Mouse (Mus musculus) olfactory bulb, adult 2 months (tissue): ENCODE measurements at regions not wholly inside any gene's neighbourhood (a gene's known extent, or its start where the extent isn't known, plus 50 kb on each side); places are given as distances from the start of the nearest gene placed in this dataset.

Experiments used
- H3K27ac ChIP-seq: fragments of 200-500 bp; 2 replicates; pipeline ENCODE4 v1.5.1; 2012; ENCODE audit warnings: low read depth, low read length; ENCODE audit not compliant: insufficient read depth
- H3K4me1 ChIP-seq: fragments of 200-500 bp; 2 replicates; pipeline ENCODE4 v1.6.1; 2012; ENCODE audit warnings: low read length; ENCODE audit not compliant: control insufficient read depth, insufficient read depth
- H3K4me3 ChIP-seq: fragments of 200-500 bp; 2 replicates; pipeline ENCODE4 v1.5.1; 2012; ENCODE audit warnings: mild to moderate bottlenecking, low read depth, low read length, moderate library complexity; ENCODE audit not compliant: insufficient read depth
- CTCF ChIP-seq: fragments of 200-500 bp; IDR thresholded peaks from 2 replicates; pipeline ENCODE4 v1.5.1; 2012; ENCODE audit warnings: low read depth, mild to moderate bottlenecking, low read length, moderate library complexity; ENCODE audit not compliant: insufficient read depth
- POLR2A ChIP-seq: fragments of 200-500 bp; IDR thresholded peaks from 2 replicates; pipeline ENCODE4 v1.6.1; 2012; ENCODE audit warnings: mild to moderate bottlenecking, low read depth, low read length, moderate library complexity; ENCODE audit not compliant: insufficient read depth
- WGBS: fragments of 180-500 bp; shearing (Covaris S2); methylation state at CpG from one replicate; pipeline ENCODE4 v1.1.7; 2018; 5-methylcytosine and 5-hydroxymethylcytosine counted together

DNA sequence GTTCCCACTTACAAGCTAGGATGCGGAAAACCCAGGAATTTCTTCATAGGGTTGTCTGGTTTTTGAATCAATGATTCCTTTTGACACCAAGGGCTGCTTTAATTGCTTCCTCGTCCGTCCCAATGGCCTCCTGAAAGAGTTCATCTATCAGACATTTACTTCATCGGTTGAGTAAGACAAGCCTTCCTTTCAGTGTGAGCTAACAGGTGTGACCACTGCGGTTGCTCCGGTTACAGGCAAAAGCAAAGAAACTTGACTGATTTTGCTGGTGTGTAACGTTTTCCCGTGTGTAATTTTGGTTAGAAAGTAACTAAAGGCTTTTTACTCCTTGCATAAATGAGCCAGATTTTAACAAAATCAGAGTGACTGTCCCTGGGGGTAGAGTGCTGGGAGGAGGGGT lies 99.6 kb upstream of the Rnaseh2b start:
- 58% methylated on average over 8 of the region's 8 CpGs for WGBS
- Histone ChIP-seq H3K4me3 (no peak overlapping the region), H3K4me1 (no peaks in the 10 kb centered on the region), H3K27ac (no peak overlapping the region)
- no peak for TF ChIP-seq POLR2A
- no peak for TF ChIP-seq CTCF

- no peak overlapping the region for H3K4me3 ChIP-seq
- H3K27ac ChIP-seq, result no peak overlapping the region
- WGBS, result 65% methylated on average over 4 of the region's 4 CpGs
- no peaks in the 10 kb centered on the region for H3K4me1 ChIP-seq
- TF ChIP-seq POLR2A, result no peak
- TF ChIP-seq CTCF, result no peak
These were observed 99.0 kb upstream of the Rnaseh2b start for GRCm38 (mm10) chr14:62193371-62193770.

- Histone ChIP-seq H3K4me1 (no peaks in the 10 kb centered on the region), H3K27ac (no peak overlapping the region), H3K4me3 (no peak overlapping the region)
- TF ChIP-seq POLR2A (no peak), CTCF (no peak)
- 58% methylated on average over 4 of the region's 4 CpGs for WGBS
These were observed 95.6 kb upstream of the Rnaseh2b start for GRCm38 (mm10) chr14:62196776-62197175.

DNA sequence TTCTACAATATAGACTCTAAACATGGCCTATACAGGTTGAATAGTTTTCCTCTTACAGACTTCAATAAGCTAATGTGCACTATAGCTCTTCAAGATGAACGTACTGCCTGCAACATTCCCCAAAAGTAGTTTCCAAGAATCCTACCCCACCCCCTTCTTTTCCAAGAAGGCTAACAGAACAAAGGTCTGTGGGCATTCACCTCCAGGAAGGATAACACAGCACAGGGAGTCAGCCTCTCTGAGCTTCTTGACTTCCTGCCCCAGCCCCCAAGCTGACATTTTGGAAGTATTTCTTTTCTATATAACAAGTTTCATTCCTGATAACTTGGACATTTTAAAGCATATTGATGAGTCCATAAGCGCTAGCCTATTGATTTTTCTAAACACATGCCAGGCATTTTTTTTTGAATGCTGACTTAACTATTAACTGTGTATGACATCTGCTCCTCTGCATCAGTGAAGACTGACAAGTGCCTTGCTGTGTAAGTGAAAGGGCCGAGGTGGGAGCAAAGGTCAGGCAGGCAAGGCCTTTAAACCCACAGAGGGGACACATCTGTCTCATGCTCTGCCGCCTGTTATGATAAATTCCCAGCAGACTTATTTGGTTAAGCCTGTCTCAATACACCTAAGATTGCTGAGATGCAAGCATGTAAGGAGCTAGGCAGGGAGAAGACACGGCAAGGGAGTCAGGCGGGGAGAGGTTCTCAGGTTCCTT lies 93.8 kb upstream of the Rnaseh2b start:
- WGBS, result 92% methylated on average over 6 of the region's 6 CpGs
- Histone ChIP-seq H3K27ac (no peak overlapping the region), H3K4me1 (no peaks in the 10 kb centered on the region), H3K4me3 (no peak overlapping the region)
- TF ChIP-seq POLR2A, result no peak
- TF ChIP-seq CTCF, result no peak

DNA sequence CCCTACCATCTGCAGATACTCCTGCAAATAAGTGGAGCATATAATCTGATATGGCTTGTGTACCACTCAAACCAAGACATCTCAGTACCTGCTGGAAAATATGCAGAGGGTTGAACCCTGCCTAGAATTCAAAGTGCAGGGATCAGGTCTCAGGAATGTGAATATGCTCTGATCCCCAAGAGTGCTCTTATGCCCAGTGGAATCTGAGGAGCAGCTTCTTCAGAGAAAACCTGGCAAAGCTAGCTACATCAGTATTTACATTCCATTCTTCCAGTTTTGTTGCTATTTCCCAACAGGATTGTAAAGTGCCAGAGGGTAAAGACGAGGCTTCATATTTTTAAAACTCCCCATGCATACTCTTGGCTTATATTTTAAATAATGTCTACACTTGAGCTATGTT lies 77.3 kb upstream of the Rnaseh2b start:
- H3K4me3 ChIP-seq, result no peak overlapping the region
- TF ChIP-seq CTCF (no peak), POLR2A (no peak)
- H3K27ac ChIP-seq, result no peak overlapping the region
- H3K4me1 ChIP-seq, result no peaks in the 10 kb centered on the region
- 81% methylated on average over 1 of the region's 1 CpGs for WGBS

- Histone ChIP-seq H3K4me1 (no peaks in the 10 kb centered on the region), H3K27ac (no peak overlapping the region), H3K4me3 (no peak overlapping the region)
- TF ChIP-seq CTCF (no peak), POLR2A (no peak)
- 97% methylated on average over 1 of the region's 1 CpGs for WGBS
These were observed 75.4 kb upstream of the Rnaseh2b start for GRCm38 (mm10) chr14:62216995-62217394.

DNA sequence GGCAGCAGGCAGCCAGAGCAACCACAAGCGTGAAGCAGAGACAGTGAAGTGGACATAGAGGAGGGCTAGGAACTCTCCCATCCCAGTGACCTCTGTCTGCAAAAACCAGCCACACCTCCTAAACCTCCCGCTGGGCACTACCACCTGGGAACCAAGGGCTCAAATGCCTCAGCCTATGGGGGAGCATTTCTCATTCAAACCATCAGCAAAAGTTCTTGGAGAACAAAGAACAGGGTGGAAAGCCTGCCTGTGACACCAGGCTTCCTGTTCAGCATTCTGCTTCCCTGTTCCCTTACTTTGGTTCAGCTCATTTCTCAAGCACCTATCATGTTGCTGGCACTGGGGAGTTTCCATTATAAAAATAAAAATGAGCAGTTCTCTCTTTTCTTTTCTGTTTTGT lies 74.4 kb upstream of the Rnaseh2b start:
- Histone ChIP-seq H3K4me3 (no peak overlapping the region), H3K4me1 (no peaks in the 10 kb centered on the region), H3K27ac (no peak overlapping the region)
- 89% methylated on average over 2 of the region's 2 CpGs for WGBS
- no peak for TF ChIP-seq POLR2A
- TF ChIP-seq CTCF, result no peak

- Histone ChIP-seq H3K27ac (no peak overlapping the region), H3K4me1 (no peaks in the 10 kb centered on the region), H3K4me3 (no peak overlapping the region)
- WGBS, result 47% methylated on average over 2 of the region's 2 CpGs
- TF ChIP-seq POLR2A (no peak), CTCF (no peak)
These were observed 73.7 kb upstream of the Rnaseh2b start for GRCm38 (mm10) chr14:62218716-62219115.

GRCm38 (mm10) chr14:62220770-62221169 lies 71.6 kb upstream of the Rnaseh2b start:
- no peak overlapping the region for H3K4me3 ChIP-seq
- TF ChIP-seq POLR2A (no peak), CTCF (no peak)
- H3K27ac ChIP-seq, result no peak overlapping the region
- H3K4me1 ChIP-seq, result no peaks in the 10 kb centered on the region
- WGBS, result 94% methylated on average over 4 of the region's 4 CpGs
